Comparison of ENCODE assay signal across 7 mouse cellular contexts in the genomic region with DNA sequence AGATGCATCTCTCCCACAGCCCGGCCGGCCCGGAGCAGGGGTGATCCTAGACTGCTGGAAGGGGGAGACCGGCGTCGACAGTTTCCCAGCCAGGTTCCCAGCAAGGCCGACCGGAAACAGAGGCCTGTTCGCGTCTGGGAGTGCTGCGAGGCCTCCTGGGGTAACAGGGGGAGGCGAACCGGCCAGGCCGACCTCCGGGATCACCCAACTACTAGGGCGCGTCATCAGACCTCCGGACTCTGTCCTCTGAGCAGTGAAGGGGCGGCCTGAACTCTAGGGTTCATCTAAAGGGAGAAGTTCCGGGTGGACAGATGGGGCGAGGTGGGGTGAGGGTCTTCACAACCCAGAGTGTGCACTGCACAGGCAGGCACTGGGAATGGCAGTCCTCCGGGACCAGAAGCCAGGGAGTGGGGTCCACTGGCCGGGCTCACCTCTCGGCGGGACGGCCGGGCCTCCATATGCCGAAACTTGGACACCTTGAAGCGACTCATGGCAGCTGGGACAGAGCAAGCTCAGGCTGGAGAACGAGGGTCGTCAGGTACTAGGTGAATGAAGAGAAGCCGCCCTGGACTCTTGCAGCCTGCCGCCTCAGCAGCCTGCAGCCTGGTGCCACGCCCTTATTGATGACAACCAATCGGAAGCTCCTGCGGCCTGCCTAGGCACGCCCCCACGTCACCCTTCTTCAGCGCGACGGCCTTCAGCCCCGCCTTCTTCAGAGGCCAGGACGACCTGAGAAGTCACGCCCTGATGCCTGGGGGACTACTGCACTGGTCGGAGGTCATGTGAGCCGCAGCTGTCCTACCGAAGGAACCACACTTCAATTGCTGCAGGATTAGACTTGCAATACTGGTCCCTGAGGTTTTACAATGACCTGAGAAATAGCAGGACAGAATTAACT. TPM values are rescaled to one million over a fixed set of nuclear protein-coding genes. Genes with fewer than 3 reads are reported as not detected.
DNase-seq lines count a peak whose midpoint lies in the region; ATAC-seq lines count a peak whose summit lies in the region.

Gene Coro7 (minus strand): TSS at position 657 of the 898 bp plus-strand sequence.

- peak within 1 kb of the TSS; percentile 65 for H3K4me3 ChIP-seq in embryonic facial prominence, embryonic 11.5 days (ENCODE audit: low read depth, low read length)
- H3K4me3 ChIP-seq in limb, embryonic 10.5 days, result peak within 1 kb of the TSS; percentile 62
- H3K4me3 ChIP-seq in midbrain, embryonic 13.5 days (replicated peaks), result peak within 1 kb of the TSS; percentile 50

- H3K27ac ChIP-seq in embryonic facial prominence, embryonic 11.5 days (replicated peaks; ENCODE audit: low read depth, low read length), result no peak within 1 kb of the TSS
- H3K27ac ChIP-seq in limb, embryonic 10.5 days, result peak within 1 kb of the TSS; percentile 79
- H3K27ac ChIP-seq in midbrain, embryonic 13.5 days, result peak within 1 kb of the TSS; percentile 15; the same call in 1 of the 2 replicates

- H3K4me2 ChIP-seq in embryonic facial prominence, embryonic 11.5 days (ENCODE audit: low read depth, low read length), result peak within 1 kb of the TSS; percentile 90
- H3K4me2 ChIP-seq in midbrain, embryonic 13.5 days (replicated peaks), result peak within 1 kb of the TSS; percentile 94

- peak within 1 kb of the TSS; percentile 69 for H3K9ac ChIP-seq in embryonic facial prominence, embryonic 11.5 days (replicated peaks; ENCODE audit: low read length)
- peak within 1 kb of the TSS; percentile 70 for H3K9ac ChIP-seq in midbrain, embryonic 13.5 days (replicated peaks)

- under 1% methylated on average over 47 of the region's 47 CpGs for WGBS in embryonic facial prominence, embryonic 11.5 days
- WGBS in limb, embryonic 10.5 days, result under 1% methylated on average over 47 of the region's 47 CpGs
- WGBS in midbrain, embryonic 13.5 days, result 1% methylated on average over 47 of the region's 47 CpGs

- H3K9me3 ChIP-seq in embryonic facial prominence, embryonic 11.5 days (replicated peaks; ENCODE audit: control insufficient read depth, low read length), result no peaks in the 10 kb centered on the region
- H3K9me3 ChIP-seq in limb, embryonic 10.5 days (replicated peaks), result no peaks in the 10 kb centered on the region
- H3K9me3 ChIP-seq in midbrain, embryonic 13.5 days, result no peaks in the 10 kb centered on the region

- ATAC-seq in embryonic facial prominence, embryonic 11.5 days (replicated peaks; ENCODE audit: insufficient number of reproducible peaks, low FRiP score, low TSS enrichment, low read depth), result peak; percentile 86
- peak; percentile 74 for ATAC-seq in granulocyte monocyte progenitor cell, adult 5-6 weeks (replicated peaks; ENCODE audit: poor library complexity, severe bottlenecking)
- peak; percentile 91 for ATAC-seq in midbrain, embryonic 13.5 days

- H3K27me3 ChIP-seq in embryonic facial prominence, embryonic 11.5 days (ENCODE audit: control insufficient read depth, insufficient read depth, low read length), result no peaks in the 10 kb centered on the region
- no peaks in the 10 kb centered on the region for H3K27me3 ChIP-seq in limb, embryonic 10.5 days (ENCODE audit: low read depth, poor library complexity, severe bottlenecking)
- no peaks in the 10 kb centered on the region for H3K27me3 ChIP-seq in midbrain, embryonic 13.5 days

- peak; percentile 95 for DNase-seq in adrenal gland, postnatal 14 days
- peak; percentile 94 for DNase-seq in embryonic facial prominence, embryonic 11.5 days (ENCODE audit: low spot score)
- peak; percentile 96 for DNase-seq in kidney, adult 11 months
- DNase-seq in limb, embryonic 10.5 days (ENCODE audit: low spot score), result peak; percentile 91
- DNase-seq in spleen, adult 12 weeks (ENCODE audit: low spot score), result peak; percentile 88

- H3K36me3 ChIP-seq in embryonic facial prominence, embryonic 11.5 days (replicated peaks; ENCODE audit: control insufficient read depth, insufficient read depth, low read depth, low read length), result no peaks in the 10 kb centered on the region
- H3K36me3 ChIP-seq in limb, embryonic 10.5 days, result peaks cover 25% of the 10 kb centered on the region
- peaks cover 16% of the 10 kb centered on the region for H3K36me3 ChIP-seq in midbrain, embryonic 13.5 days

- no peaks in the 10 kb centered on the region; the same call in none of the 2 replicates for H3K4me1 ChIP-seq in embryonic facial prominence, embryonic 11.5 days (ENCODE audit: control insufficient read depth, insufficient read depth, low read length)
- H3K4me1 ChIP-seq in limb, embryonic 10.5 days, result peaks cover 30% of the 10 kb centered on the region
- H3K4me1 ChIP-seq in midbrain, embryonic 13.5 days (replicated peaks), result peaks cover 17% of the 10 kb centered on the region

RNA-seq across cellular contexts. Expression of gene Coro7, which starts in this region (rescaled TPM):
- total RNA-seq in adrenal gland, postnatal 14 days (2021), result 33.6 and 38.7 TPM in 2 replicates
- 12.2 and 12.8 TPM in 2 replicates for polyA plus RNA-seq in embryonic facial prominence, embryonic 11.5 days (2014; fragmentation: Nextera tagmentation; extraction: Ambion mirVana)
- 115 and 187 TPM in 2 replicates for total RNA-seq in granulocyte monocyte progenitor cell, adult 5-6 weeks (2014; fragmentation: Nextera tagmentation)
- 39.8 and 58.1 TPM in 2 replicates for total RNA-seq in granulocyte monocyte progenitor cell, adult 5-6 weeks (2017)
- 21.8 and 22.9 TPM in 2 replicates for polyA plus RNA-seq in limb, embryonic 10.5 days (2016; fragmentation: Nextera tagmentation; extraction: Ambion mirVana)
- polyA plus RNA-seq in midbrain, embryonic 13.5 days (2015; fragmentation: Nextera tagmentation; extraction: Ambion mirVana), result 25.1 and 26.5 TPM in 2 replicates
